Mouse (Mus musculus): ENCODE results near the gene Pnkd. TPM values are rescaled to one million over a fixed set of nuclear protein-coding genes. Genes with fewer than 3 reads are reported as not detected.
A peak's percentile ranks its signal among the peaks of the same experiment; 100 is the strongest.

Gene Pnkd
- polyA plus RNA-seq, 1 experiment from 2014 or later, result 169 TPM

GRCm38 (mm10) chr1:74239618-74240017, 45.1 kb upstream of the Pnkd start:
- Histone ChIP-seq H3K9ac (ENCODE audit: low read depth, low read length) (no peak overlapping the region), H3K27me3 (ENCODE audit: insufficient read depth, low read length) (no peaks in the 10 kb centered on the region), H3K27ac (0 out of 2 replicates have a peak overlapping the region, but pooled peaks have one; percentile 3), H3K9me3 (replicated peaks; ENCODE audit: low read length) (no peaks in the 10 kb centered on the region), H3K4me3 (replicated peaks; ENCODE audit: low read depth, low read length) (no peak overlapping the region), H3K36me3 (ENCODE audit: insufficient read depth, low read length) (no peaks in the 10 kb centered on the region), H3K4me1 (replicated peaks; ENCODE audit: insufficient read depth, low read length) (peaks cover 37% of the 10 kb centered on the region), H3K4me2 (ENCODE audit: low read length) (peak overlapping the region; percentile 60)
- 48% methylated on average over 11 of the region's 11 CpGs for WGBS
- no peak for TF ChIP-seq CTCF (IDR thresholded peaks at IDR 0.05; ENCODE audit: low read depth)
- no peak for ATAC-seq (replicated peaks; ENCODE audit: low FRiP score, low read depth)
- DNase-seq (ENCODE audit: low spot score), result no peak

DNA sequence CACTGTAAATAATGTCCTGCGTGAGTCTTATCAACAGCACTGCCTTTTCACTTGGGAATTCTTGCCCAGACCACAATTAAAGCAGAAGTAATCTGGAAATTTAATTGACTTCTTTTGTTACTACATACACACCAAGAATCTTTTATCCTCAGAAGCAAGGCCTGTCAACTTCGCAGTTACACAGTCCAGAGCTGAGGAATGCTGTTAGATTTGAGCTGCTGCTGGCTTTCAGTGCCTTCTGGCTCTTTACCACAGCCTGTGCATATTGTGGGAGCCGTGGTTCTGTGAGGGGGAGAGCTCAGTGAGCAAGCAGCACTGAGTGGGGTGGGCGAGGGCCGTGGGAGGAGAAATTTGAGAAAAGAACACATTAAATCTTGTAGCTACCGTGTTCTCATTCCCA, 44.4 kb upstream of the Pnkd start:
- peaks cover 37% of the 10 kb centered on the region for H3K4me1 ChIP-seq (replicated peaks; ENCODE audit: insufficient read depth, low read length)
- H3K27me3 ChIP-seq (ENCODE audit: insufficient read depth, low read length), result no peaks in the 10 kb centered on the region
- no peaks in the 10 kb centered on the region for H3K36me3 ChIP-seq (ENCODE audit: insufficient read depth, low read length)
- WGBS, result 11% methylated on average over 6 of the region's 6 CpGs
- H3K9ac ChIP-seq (ENCODE audit: low read depth, low read length), result no peak overlapping the region
- ATAC-seq (replicated peaks; ENCODE audit: low FRiP score, low read depth) (no peak), DNase-seq (ENCODE audit: low spot score) (peak; percentile 71)
- H3K4me2 ChIP-seq (ENCODE audit: low read length), result 0 out of 2 replicates have a peak overlapping the region, but pooled peaks have one; percentile 2
- H3K9me3 ChIP-seq (replicated peaks; ENCODE audit: low read length), result no peaks in the 10 kb centered on the region
- 0 out of 2 replicates have a peak overlapping the region, but pooled peaks have one; percentile 27 for H3K27ac ChIP-seq
- H3K4me3 ChIP-seq (replicated peaks; ENCODE audit: low read depth, low read length), result no peak overlapping the region
- TF ChIP-seq CTCF (IDR thresholded peaks at IDR 0.05; ENCODE audit: low read depth), result no peak

DNA sequence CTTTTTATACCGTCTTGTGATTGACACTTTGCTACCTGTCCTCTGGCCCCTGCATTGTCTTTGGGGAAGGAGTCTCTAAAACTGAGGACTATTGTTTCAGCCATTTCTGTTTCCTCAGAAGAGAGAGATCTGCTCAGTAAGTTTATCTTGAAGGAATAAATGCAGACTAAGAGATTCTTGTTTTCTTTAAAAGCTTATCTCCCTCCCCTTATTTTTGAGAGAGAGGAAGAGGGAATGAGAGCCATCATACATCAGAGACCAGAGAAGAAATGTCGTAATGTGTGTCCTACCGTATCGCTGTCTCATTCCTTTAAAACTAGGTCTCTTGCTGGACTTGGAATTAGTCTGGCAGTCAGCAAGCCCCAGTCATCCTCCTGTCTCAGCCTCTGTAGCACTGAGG, 43.9 kb upstream of the Pnkd start:
- H3K4me3 ChIP-seq (replicated peaks; ENCODE audit: low read depth, low read length), result no peak overlapping the region
- 0 out of 2 replicates have a peak overlapping the region, but pooled peaks have one; percentile 2 for H3K4me2 ChIP-seq (ENCODE audit: low read length)
- DNase-seq (ENCODE audit: low spot score) (peak; percentile 50), ATAC-seq (replicated peaks; ENCODE audit: low FRiP score, low read depth) (no peak)
- H3K9ac ChIP-seq (ENCODE audit: low read depth, low read length), result peak overlapping the region; percentile 8; the same call in 1 of the 2 replicates
- 0 out of 2 replicates have a peak overlapping the region, but pooled peaks have one; percentile 19 for H3K27ac ChIP-seq
- 42% methylated on average over 4 of the region's 4 CpGs for WGBS
- TF ChIP-seq CTCF (IDR thresholded peaks at IDR 0.05; ENCODE audit: low read depth), result no peak
- H3K36me3 ChIP-seq (ENCODE audit: insufficient read depth, low read length), result no peaks in the 10 kb centered on the region
- peaks cover 37% of the 10 kb centered on the region for H3K4me1 ChIP-seq (replicated peaks; ENCODE audit: insufficient read depth, low read length)
- H3K27me3 ChIP-seq (ENCODE audit: insufficient read depth, low read length), result no peaks in the 10 kb centered on the region
- no peaks in the 10 kb centered on the region for H3K9me3 ChIP-seq (replicated peaks; ENCODE audit: low read length)

- ATAC-seq (replicated peaks; ENCODE audit: low FRiP score, low read depth) (no peak), DNase-seq (ENCODE audit: low spot score) (no peak)
- H3K36me3 ChIP-seq (ENCODE audit: insufficient read depth, low read length), result 0 out of 2 replicates have a peak, but pooled peaks cover 10% of the 10 kb centered on the region
- H3K27me3 ChIP-seq (ENCODE audit: insufficient read depth, low read length), result no peaks in the 10 kb centered on the region
- TF ChIP-seq CTCF (IDR thresholded peaks at IDR 0.05; ENCODE audit: low read depth), result no peak
- H3K4me3 ChIP-seq (replicated peaks; ENCODE audit: low read depth, low read length), result no peak overlapping the region
- no peak overlapping the region for H3K4me2 ChIP-seq (ENCODE audit: low read length)
- 57% methylated on average over 2 of the region's 2 CpGs for WGBS
- H3K4me1 ChIP-seq (replicated peaks; ENCODE audit: insufficient read depth, low read length), result peaks cover 27% of the 10 kb centered on the region
- H3K27ac ChIP-seq, result no peak overlapping the region
- no peak overlapping the region for H3K9ac ChIP-seq (ENCODE audit: low read depth, low read length)
- H3K9me3 ChIP-seq (replicated peaks; ENCODE audit: low read length), result no peaks in the 10 kb centered on the region
These were observed 39.2 kb upstream of the Pnkd start for GRCm38 (mm10) chr1:74245525-74245924.

DNA sequence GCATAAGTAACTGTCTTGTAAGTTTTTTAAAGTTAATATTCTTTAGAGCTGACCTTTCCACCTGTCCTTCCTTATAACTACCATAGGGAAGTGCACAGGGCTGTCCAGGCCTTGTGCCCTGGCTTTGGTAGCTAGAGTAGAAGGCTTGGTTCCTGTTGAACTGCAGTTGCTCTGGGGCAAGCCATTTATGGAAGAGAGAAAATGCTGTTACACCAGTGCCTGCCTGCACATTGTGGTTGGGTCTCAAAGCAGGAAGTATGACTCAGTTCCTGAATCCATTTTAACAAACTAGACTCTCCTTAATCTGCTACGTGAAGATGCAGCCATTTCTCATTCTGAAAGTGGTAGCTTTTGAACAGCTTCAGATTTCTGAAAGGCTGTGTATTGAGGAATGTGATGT, 35.9 kb upstream of the Pnkd start:
- DNase-seq (ENCODE audit: low spot score), result peak; percentile 72

GRCm38 (mm10) chr1:74249331-74249980, 35.3 kb upstream of the Pnkd start:
- Histone ChIP-seq H3K4me3 (replicated peaks; ENCODE audit: low read depth, low read length) (no peak overlapping the region), H3K4me2 (ENCODE audit: low read length) (peak overlapping the region; percentile 30; the same call in 1 of the 2 replicates), H3K27me3 (ENCODE audit: insufficient read depth, low read length) (no peaks in the 10 kb centered on the region), H3K4me1 (replicated peaks; ENCODE audit: insufficient read depth, low read length) (peaks cover 20% of the 10 kb centered on the region), H3K27ac (peak overlapping the region; percentile 93), H3K9me3 (replicated peaks; ENCODE audit: low read length) (no peaks in the 10 kb centered on the region), H3K9ac (ENCODE audit: low read depth, low read length) (no peak overlapping the region), H3K36me3 (ENCODE audit: insufficient read depth, low read length) (peaks cover 42% of the 10 kb centered on the region)
- DNase-seq (ENCODE audit: low spot score) (peak; percentile 50), ATAC-seq (replicated peaks; ENCODE audit: low FRiP score, low read depth) (peak; percentile 52; the same call in 1 of the 2 replicates)
- TF ChIP-seq CTCF (IDR thresholded peaks at IDR 0.05; ENCODE audit: low read depth), result no peak
- 32% methylated on average over 5 of the region's 5 CpGs for WGBS

More for the DNA sequence above, 35.9 kb upstream of the Pnkd start:
- WGBS, result 38% methylated on average over 1 of the region's 1 CpGs
- no peak overlapping the region for H3K9ac ChIP-seq (ENCODE audit: low read depth, low read length)
- H3K9me3 ChIP-seq (replicated peaks; ENCODE audit: low read length), result no peaks in the 10 kb centered on the region
- peak; percentile 61 for ATAC-seq (replicated peaks; ENCODE audit: low FRiP score, low read depth)
- H3K4me2 ChIP-seq (ENCODE audit: low read length), result no peak overlapping the region
- H3K4me1 ChIP-seq (replicated peaks; ENCODE audit: insufficient read depth, low read length), result peaks cover 20% of the 10 kb centered on the region
- H3K27me3 ChIP-seq (ENCODE audit: insufficient read depth, low read length), result no peaks in the 10 kb centered on the region
- H3K27ac ChIP-seq, result peak overlapping the region; percentile 93
- no peak for TF ChIP-seq CTCF (IDR thresholded peaks at IDR 0.05; ENCODE audit: low read depth)
- no peak overlapping the region for H3K4me3 ChIP-seq (replicated peaks; ENCODE audit: low read depth, low read length)
- H3K36me3 ChIP-seq (ENCODE audit: insufficient read depth, low read length), result peaks cover 37% of the 10 kb centered on the region

Measured in kidney, postnatal 0 days (tissue).